Mouse (Mus musculus) layer of hippocampus, postnatal 25 days (tissue): ENCODE results near the gene Mrps16. TPM values are rescaled to one million over a fixed set of nuclear protein-coding genes. Genes with fewer than 3 reads are reported as not detected.
A peak's percentile ranks its signal among the peaks of the same experiment; 100 is the strongest.

Experiments
- DNase-seq, 2 experiments: peaks; one replicate each; pipeline ENCODE4 v3.0.0; 2022; ENCODE audit warnings: mixed read lengths in 2 of 2, low spot score in 1 of 2; ENCODE audit errors: extremely low spot score in 1 of 2
- total RNA-seq, 2 experiments: library from RNA; stranded (reverse); gene quantifications; 2 replicates each; pipeline ENCODE4 v1.2.3; 2021

The Mrps16 gene
- total RNA-seq, 2 experiments from 2014 or later, result 34.0 to 36.4 TPM

DNA sequence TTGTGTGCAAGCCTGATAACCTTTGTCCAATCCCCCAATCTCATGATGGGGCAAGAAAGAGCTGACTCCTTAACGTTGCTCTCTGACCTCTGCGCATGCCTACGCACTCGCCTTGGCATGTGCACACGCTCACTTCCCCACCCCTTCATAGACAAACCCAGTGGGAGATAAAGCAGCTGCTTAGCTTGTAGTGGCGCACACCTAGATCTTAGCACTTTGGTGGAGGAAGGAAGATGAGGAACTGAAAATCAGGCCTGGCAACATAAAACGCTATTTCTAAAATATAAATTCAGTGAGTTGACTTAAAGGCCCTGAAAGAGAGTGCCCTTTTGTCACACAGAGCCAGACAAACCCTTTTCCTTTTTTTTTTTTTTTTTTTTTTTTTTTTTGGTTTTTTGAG, 22.6 kb downstream of the Mrps16 start:
- DNase-seq, result no peak

GRCm38 (mm10) chr14:20368271-20368670, 25.2 kb downstream of the Mrps16 start:
- no peak for DNase-seq

GRCm38 (mm10) chr14:20363230-20363629, 30.2 kb downstream of the Mrps16 start:
- DNase-seq, result no peak

- peak; percentile 88 to 89 for DNase-seq
Observed at GRCm38 (mm10) chr14:20347991-20348541, 45.4 kb downstream of the Mrps16 start, which contains the start of the genes Ecd and Fam149b. TSS of gene Ecd (minus strand) at chr14:20348121. TSS of gene Fam149b (plus strand) at chr14:20348162.

GRCm38 (mm10) chr14:20347441-20347990, 45.9 kb downstream of the Mrps16 start:
- DNase-seq, result no peak

DNA sequence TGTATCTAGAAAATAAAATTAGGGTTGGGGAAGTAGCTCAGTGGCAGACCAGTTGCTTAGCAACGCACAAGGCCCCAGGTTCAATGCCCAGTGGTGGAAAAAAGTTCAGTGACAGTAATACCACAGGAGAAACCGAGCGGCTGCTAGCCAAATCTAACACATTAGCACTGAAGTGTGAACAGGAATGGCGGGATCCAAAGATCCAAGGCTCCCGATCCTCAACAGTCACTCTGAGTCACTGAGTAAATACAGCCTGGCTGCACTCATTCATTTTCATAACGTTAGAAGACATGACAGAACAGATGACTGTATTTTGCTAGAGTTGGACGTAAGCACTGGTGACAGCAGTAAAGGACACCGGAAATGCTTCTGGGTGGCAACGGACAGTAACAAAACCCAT, 47.5 kb downstream of the Mrps16 start:
- no peak for DNase-seq

DNA sequence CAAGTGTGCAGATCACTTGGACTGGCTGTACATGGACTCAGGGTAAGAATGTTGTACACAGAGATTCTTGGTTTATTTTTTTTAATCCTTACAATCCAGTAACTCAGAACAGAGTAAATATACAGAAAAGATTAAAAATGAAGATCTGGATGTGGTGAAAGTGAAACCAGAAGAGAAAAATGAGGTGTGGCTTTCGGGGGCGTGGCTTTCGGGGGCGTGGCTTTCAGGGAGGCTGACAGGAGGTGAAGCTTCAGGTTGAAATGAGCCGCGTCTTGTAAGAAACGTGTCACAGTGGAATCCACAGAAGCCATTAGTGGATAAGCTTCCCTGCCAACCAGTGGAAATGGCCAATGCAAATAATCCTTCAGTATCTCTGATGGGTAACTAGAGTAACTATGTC, 52.6 kb downstream of the Mrps16 start:
- DNase-seq, result no peak

GRCm38 (mm10) chr14:20340149-20340548, 53.3 kb downstream of the Mrps16 start:
- no peak for DNase-seq

- DNase-seq, result no peak
Observed at GRCm38 (mm10) chr14:20339415-20339814, 54.0 kb downstream of the Mrps16 start.

Other genes with a start within 250 kb of the Mrps16 start
- gene Kcnk5, start 211.8 kb downstream of the Mrps16 start, total RNA-seq, result under 1 TPM; 0.42 to 0.57 TPM
- gene Kcnk16, start 124.4 kb downstream of the Mrps16 start, total RNA-seq, result not detected
- 10 to 100 TPM; 21.9 to 25.1 TPM for gene Nudt13, start 98.9 kb downstream of the Mrps16 start, total RNA-seq
- 10 to 100 TPM; 31.1 to 34.4 TPM for gene Ecd, start 45.5 kb downstream of the Mrps16 start, total RNA-seq
- 10 to 100 TPM; 42.4 to 51.7 TPM for gene Fam149b, start 45.5 kb downstream of the Mrps16 start, total RNA-seq
- 10 to 100 TPM; 25.2 to 27.4 TPM for gene Dnajc9, start 4.7 kb downstream of the Mrps16 start, total RNA-seq
- gene Cfap70, start 58.6 kb upstream of the Mrps16 start, total RNA-seq, result under 1 TPM; 0.62 to 0.82 TPM
- gene Anxa7, start 86.5 kb upstream of the Mrps16 start, total RNA-seq, result 10 to 100 TPM; 54.9 to 57.1 TPM
- under 1 TPM; 0.66 to 0.85 TPM for gene Mss51, start 103.3 kb upstream of the Mrps16 start, total RNA-seq
- gene Ppp3cb, start 152.9 kb upstream of the Mrps16 start, total RNA-seq, result 100 to 1,000 TPM; 319 to 324 TPM
- 10 to 100 TPM; 42.6 to 50.8 TPM for gene Usp54, start 247.4 kb upstream of the Mrps16 start, total RNA-seq